Mouse (Mus musculus) cerebellum, adult 9-11 months (tissue): Measurements from ENCODE around the gene Dbnl.

Experiments
- DNase-seq: peaks from one replicate; pipeline ENCODE4 v3.0.0; 2022

Dbnl gene

GRCm38 (mm10) chr11:5788056-5789014 is at the start of gene Dbnl:
Gene Dbnl, plus strand, starts transcription at chr11:5788488.
- DNase-seq = peak; percentile 95

- DNase-seq = no peak
Measured at GRCm38 (mm10) chr11:5738888-5739632, 49.2 kb upstream of the Dbnl start.

- peak; percentile 28 for DNase-seq
Measured at GRCm38 (mm10) chr11:5739846-5740245, 48.4 kb upstream of the Dbnl start.

- DNase-seq = no peak
Measured at GRCm38 (mm10) chr11:5740599-5740964, 47.7 kb upstream of the Dbnl start.

GRCm38 (mm10) chr11:5740965-5741627 is 47.2 kb upstream of the Dbnl start:
- peak; percentile 81 for DNase-seq

- no peak for DNase-seq
Measured at GRCm38 (mm10) chr11:5742106-5742505, 46.2 kb upstream of the Dbnl start.

GRCm38 (mm10) chr11:5744951-5745350 is 43.3 kb upstream of the Dbnl start:
- no peak for DNase-seq

GRCm38 (mm10) chr11:5753755-5754154 is 34.5 kb upstream of the Dbnl start:
- no peak for DNase-seq

GRCm38 (mm10) chr11:5761820-5762632 is 26.3 kb upstream of the Dbnl start, which contains the start of gene Urgcp:
Gene Urgcp, minus strand, starts transcription at chr11:5762376.
- peak; percentile 94 for DNase-seq

GRCm38 (mm10) chr11:5762633-5762982 is 25.7 kb upstream of the Dbnl start:
- DNase-seq = no peak

GRCm38 (mm10) chr11:5766019-5766418 is 22.3 kb upstream of the Dbnl start:
- DNase-seq = no peak

GRCm38 (mm10) chr11:5778481-5778880 is 9.8 kb upstream of the Dbnl start:
- no peak for DNase-seq

GRCm38 (mm10) chr11:5780035-5780499 is 8.2 kb upstream of the Dbnl start:
- peak; percentile 80 for DNase-seq

- no peak for DNase-seq
Measured at GRCm38 (mm10) chr11:5782199-5782944, 5.9 kb upstream of the Dbnl start.

- DNase-seq = no peak
Measured at GRCm38 (mm10) chr11:5785732-5786131, 2.6 kb upstream of the Dbnl start.

- no peak for DNase-seq
Measured at GRCm38 (mm10) chr11:5787671-5788055, 625 bp upstream of the Dbnl start.

GRCm38 (mm10) chr11:5789071-5789753 is 924 bp downstream of the Dbnl start:
- DNase-seq = no peak

- DNase-seq = no peak
Measured at GRCm38 (mm10) chr11:5789754-5790333, 1.6 kb downstream of the Dbnl start.

- no peak for DNase-seq
Measured at GRCm38 (mm10) chr11:5790431-5790830, 2.1 kb downstream of the Dbnl start.

- DNase-seq = no peak
Measured at GRCm38 (mm10) chr11:5795290-5795689, 7.0 kb downstream of the Dbnl start.

GRCm38 (mm10) chr11:5795706-5796105 is 7.4 kb downstream of the Dbnl start:
- no peak for DNase-seq
